Mouse (Mus musculus): ENCODE measurements at regions not wholly inside any gene's neighbourhood (a gene's known extent, or its start where the extent isn't known, plus 50 kb on each side); places are given as distances from the start of the nearest gene placed in this dataset.

DNA sequence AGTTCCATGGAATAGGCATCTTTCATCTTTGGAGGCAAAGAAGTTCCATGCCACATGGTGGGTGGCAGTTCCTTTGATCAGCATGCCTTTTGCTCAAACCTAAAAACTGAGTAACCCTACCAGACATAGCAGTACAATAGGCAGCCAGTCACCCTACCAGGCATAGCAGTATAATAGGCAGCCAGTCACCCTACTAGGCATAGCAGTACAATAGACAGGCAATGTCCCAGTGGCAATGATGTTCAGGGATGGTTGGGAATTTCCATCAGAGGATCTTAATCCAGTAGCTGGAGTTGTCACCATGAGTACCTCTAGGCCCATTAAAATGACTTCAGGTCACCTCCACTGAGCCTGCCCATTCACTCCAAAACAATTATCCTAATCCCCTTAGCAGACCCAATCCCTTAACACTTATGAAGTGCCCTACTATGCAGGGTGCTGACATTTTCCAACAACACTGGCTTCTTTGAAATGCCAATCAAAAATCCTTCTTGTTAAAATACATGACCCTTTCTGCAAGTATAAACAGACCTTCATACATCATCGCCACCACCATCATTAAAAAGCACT is 523.5 kb upstream of the Mpdz start:
- no peak for DNase-seq

DNA sequence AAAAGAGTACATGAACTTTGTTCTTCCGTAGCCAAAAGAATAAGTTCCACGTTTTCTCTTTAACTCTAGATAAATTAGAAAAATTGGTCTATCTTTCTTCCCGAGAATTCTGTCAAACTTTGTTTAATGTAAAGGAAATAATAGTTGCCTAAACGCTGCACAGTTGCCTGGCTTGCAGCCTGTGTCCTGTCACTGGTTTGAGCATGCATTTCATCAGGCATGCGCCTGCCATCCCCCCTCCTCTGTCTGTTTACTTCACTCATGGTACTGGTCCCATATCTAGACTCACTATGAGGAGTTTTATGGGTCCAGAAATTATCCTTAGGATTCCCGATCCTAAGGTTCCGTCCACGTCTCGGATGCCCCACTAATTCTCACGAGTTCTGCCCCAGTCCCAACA is 520.5 kb upstream of the Mpdz start:
- DNase-seq = no peak

DNA sequence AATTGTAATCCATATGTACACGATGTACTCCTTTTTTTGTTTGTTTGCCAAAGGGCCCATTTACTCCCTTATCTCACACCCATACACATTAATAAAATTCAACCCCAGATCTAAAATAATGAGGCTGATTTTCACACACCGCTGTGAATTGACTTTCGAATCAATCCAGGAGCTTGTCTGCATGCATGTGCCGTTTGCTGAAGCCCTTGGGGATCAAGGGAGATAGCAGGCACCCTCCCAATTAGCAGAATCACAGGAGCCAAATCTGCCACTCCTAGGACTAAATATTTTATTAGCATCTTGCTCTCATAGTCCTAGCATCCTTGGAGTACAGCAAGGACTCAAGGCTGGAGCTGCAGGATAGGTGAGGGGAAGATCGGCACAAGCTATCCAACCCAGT is 520.0 kb upstream of the Mpdz start:
- DNase-seq = no peak

DNA sequence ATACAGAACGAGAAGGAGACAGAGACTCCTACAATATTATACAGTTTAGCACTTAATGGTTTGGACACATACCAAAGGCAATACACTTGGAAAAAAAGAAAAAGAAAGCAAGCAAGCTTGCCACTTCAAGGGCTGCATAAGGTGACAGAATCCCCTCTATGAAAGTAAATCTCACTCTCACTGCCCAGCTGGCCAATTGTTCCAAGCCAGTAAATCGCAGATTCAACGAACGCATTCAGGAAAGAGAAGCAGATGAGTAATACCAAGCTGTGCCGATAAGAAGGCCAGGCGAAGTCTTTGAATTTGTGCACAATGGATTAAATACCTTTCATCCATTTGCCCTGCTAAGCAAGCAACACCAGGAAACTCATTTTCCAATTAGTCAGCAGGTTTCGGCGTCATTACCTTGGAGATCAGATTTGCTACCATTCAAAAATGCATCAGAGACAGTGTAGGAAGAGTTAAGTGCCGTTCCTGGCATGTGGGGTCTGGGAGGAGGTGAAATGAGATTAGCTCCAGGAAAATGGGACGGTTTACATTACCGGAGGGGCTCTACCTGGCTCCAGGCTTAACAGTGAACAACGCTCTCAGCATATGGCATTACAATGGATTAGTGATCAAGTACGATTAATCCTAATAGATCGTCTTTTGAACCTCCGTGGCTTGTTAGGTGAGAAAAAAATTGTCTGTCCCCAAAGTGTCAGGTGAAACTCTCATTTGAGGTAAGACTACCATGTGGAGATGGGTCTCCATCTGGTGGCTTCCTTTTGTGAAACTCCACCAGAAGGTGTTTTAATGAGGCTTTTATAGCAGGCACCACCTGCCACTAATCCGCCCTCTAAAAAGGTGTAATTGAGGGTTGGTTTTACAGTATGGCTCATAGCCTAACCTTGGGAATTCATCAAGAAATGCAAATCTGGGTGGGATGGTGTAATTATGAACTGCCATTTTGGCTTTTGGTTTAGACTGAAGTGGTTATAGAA is 518.2 kb upstream of the Mpdz start:
- DNase-seq = no peak

DNA sequence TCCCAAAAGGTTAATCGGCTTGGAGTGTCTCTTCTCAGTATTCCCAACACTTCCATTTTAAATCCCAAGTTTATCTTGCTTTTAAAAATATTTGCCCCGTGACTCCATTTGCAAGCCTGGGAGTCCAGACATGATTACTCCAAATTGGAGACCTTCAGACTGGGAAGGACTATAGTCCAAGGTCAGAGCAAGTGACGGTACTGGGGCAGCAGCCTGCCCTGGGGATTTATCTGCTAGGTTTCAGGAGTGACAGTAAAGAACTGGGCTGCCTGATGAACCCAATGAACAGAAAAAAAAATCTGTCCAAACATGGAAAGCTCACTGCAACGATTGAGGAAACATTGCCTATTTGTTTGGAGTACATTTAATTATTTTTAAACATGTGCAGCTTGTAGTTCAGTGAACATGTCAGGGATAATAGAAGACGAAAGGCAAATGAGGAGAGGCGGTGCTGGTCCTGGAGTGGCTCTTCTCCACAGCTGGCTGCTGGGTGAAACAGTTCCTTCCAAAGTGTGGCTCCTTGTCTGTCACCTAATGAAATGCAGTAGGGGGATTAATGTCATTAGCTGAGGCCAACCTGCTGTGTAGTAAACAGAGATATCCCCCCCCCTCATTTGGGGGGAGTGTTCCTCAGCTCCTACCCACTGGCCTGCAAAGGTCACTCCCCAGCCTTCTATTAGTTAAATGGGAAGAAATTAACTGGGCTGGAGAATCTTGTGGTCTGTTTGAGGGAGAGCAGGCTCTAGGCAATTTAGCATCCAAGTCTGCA is 514.5 kb upstream of the Mpdz start:
- DNase-seq = no peak

DNA sequence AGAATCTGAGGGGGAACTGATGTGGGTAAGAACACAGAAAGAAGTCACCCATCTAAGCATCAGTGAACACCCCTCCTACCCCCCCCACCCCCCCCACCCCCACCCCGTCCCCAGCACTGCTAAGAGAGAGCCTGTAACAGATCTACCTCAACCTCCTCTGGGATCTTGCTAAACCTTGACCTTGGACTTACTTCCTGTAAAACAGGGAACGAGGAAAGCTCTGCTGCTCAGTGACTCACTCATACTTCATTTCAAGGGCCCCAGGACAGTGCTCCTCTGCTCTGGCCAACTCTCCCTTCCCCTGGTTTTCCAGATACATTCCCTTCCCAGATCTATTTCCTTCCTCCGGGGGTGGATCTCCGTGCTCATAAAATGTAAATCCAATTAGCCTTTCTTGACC is 510.4 kb upstream of the Mpdz start:
- peak; percentile 19 for DNase-seq

DNA sequence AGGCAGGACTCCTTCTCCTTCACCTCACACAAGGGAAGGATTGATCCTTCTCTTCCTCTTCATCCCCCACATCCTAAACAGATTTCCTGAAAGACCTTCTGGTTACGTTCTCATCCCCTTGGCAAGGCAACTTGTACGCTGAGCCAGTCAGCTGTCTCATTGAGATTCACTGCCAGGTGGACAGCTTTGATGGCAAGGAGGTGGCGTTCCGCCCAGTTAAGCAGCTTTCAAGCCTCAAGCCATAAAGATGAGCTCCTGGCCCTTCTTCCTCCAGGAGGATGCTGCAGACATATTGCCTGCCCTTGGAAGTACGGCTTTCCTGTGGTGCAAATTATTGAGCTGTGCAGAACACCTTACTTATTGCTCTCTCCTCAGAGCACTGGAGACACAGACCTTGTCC is 494.8 kb upstream of the Mpdz start:
- no peak for DNase-seq

DNA sequence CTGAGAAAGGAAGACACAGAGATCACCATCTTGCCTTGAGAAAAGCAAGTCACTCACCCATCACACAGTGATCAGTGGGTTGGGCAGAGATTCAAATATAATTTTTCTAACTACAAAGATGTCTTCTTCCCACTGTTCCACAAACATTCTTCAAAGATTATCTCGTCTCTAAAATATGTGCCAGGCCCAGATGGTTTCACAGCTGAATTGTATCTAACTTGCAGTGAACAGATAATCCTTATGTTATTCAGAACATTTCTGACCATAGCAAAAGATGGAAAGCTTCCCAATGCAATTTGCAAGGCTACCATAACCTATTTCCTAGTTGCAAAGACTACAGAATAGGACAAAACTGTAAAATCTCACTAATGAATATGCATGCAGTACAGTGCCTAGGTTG is 488.3 kb upstream of the Mpdz start:
- DNase-seq = no peak

DNA sequence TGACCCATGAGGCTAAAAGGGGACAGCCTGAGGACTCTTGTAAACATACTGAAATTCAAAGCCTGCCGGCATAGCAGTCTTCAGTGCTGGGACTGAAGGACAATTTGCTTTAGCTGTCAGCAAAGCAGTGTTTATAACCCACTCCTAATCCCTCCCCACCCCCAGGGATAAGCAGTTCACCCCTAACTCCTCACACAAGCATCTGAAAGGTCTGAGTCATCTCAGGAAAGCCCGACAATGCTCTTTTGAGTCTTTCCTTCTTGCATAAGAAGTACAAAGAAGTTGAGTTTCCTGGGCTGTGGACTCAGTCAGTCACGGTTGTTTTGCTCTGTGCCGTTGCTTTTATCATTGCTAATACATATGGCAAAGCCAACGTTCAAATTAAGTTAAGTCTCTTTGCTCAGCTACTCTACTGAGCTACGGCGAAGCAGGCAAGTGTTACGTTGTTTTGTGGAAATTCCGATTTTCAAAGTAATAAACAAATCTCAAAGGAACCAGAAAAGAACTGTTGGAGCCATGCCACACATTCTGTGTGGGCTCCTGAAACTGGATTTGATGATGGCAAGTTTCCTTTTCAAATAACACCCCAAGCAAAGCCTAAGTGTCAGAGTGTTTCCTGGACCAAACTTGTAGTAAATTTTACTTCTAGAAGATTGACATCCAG is 486.1 kb upstream of the Mpdz start:
- no peak for DNase-seq

DNA sequence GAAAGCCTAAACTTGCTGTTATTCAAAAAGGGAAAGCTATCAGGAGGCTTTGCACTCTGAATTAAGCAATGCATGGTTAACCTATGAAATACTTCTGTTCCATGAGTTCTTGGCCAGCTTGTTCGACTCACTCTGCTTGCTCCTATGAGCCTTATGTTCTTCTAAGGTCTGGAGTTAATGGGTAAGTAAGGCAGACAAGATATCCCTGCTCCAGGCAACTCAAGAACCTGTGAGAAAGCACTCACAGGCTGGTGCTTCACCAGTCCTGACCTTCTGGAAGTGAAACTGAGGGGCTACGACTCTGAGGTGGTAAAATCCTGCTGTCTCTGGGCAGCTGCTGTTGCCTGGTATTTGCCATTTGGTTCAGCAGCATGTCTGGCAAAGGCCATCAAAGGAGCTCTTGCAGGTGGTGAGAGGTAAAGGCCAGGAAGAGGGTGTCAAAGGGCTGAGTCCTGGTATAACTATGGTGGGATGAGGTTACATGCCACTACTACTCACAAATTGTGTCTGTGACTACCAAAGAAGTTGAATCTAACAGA is 484.6 kb upstream of the Mpdz start:
- no peak for DNase-seq

DNA sequence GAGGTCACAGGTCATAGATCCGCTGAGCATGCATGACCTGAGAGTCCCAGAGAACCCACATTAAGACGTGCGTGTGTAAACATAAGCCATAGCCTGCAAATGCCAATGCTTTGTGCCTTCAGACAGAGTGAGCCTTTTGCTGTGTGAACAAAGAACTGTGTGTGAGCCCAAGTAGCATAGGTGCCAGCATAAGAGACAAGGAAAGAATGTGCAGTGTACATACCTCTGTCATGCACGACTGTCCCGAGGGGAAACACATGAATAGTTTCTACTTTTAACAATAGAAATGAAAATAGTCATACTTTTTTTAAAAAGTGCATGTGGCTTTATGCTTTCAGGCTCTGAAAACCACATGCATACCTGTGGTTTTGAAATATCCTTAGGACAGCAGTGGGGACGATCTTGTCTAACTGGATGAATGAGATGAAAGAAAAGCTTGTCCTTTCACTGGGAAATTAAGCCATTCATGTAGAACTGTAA is 484.1 kb upstream of the Mpdz start:
- DNase-seq = no peak

DNA sequence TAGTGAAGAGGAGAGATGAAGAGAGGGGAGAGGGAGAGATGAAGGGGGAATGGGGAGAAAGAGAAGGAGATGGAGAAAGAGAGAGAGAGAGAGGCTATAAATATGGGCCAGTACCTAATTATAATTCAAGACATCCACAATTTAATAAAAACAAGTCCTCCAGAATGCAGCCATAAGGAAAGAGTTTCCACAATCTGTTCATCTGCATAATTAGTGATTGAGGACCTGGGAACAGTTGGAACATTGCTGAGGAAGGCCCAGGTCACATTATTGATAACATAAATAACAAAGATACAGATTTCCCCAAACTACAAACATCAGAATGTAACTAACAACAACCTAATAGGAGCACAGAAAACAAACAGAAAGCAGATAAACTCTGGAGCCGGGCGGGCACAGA is 483.0 kb upstream of the Mpdz start:
- DNase-seq = no peak

DNA sequence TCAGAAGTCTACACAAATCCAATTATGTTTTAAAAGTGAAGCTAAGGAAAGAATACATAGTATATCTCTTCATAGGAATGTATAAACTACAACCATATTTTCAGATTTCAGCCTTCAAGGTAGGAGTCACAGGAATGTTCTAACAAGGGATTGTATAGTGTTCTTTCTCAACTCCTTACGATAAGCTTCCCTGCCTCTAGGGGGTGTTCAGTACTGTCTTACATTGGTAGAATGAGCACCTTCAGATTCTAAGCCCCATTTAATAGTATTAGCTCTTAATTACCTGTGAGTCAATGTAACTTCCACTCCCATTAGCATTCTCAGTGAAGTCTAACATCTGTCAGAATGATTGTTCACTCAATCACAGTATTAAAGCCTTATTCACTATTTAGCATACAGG is 481.5 kb upstream of the Mpdz start:
- DNase-seq = no peak

DNA sequence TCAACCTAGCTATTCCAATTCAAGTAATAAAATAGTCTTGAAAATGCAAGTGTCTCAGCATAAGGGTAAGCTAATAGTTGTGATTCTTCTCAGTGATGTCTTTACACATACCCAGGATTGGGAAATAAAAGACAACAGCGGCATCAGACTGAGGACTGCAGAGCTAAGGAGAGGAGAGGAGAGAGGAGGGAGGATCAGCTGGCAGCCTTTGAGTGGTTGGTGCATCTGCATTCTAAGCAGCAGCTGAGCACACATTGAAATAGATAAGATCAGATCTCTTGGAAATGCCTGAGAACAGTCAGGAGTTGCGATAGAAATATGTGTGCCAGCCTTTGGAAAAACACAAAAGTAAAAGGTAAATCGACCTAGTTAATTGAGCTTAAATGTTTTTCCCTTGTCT is 480.3 kb upstream of the Mpdz start:
- DNase-seq = no peak

DNA sequence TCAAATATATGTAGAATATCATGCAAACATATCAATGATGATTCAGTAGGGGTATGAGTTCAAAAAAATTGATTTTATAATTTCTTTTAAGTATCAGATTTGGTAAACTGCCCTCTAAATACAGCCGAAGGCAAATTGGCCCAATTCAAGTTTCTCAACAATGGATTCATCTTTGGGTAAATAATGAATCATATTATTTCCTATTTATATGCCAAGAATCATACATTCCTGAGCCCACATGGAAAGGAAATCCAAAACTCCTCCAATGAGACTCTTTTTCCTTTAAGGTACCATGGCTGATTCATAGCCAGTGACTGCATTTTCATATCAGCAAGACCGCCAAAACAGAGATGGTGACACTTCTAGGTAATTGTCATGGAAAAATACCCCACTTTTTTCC is 472.4 kb upstream of the Mpdz start:
- no peak for DNase-seq

DNA sequence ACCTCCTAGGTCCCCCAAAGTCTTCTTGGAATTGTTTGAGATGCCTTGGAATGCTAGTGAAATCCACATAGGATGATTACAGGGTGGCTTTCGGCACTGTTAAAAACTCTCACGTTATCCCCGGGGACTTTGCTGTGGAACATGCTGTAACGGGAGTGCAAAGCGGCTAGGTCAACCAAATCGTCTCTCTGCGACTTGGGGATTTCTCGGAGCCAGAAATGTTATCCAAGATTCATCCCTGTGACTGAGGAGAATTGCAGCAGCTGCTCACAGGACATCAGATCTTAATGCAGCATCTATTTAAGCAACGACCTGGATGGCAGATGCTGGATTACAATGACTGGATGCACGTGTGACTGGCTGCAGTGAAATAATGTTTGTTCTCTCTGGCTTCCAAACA is 470.7 kb upstream of the Mpdz start:
- DNase-seq = peak; percentile 63

DNA sequence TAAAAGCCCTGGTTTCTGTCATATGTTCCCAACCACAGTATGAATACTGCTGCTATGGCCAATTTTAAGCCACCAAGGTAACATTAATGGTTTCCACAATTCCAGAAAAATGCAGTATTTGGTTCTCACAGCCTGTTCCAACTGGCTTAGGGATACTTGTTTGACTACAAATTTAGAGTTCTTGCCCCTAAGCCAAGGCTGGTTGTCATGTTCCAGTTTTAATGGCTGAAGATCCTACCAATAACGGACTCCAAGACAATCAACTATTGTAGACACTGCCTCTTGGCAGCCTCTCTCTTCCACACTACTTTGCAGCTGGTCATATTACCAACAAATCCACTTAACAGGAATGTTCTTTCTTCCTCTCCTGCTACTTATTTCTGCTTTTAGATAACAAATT is 470.0 kb upstream of the Mpdz start:
- DNase-seq = no peak

DNA sequence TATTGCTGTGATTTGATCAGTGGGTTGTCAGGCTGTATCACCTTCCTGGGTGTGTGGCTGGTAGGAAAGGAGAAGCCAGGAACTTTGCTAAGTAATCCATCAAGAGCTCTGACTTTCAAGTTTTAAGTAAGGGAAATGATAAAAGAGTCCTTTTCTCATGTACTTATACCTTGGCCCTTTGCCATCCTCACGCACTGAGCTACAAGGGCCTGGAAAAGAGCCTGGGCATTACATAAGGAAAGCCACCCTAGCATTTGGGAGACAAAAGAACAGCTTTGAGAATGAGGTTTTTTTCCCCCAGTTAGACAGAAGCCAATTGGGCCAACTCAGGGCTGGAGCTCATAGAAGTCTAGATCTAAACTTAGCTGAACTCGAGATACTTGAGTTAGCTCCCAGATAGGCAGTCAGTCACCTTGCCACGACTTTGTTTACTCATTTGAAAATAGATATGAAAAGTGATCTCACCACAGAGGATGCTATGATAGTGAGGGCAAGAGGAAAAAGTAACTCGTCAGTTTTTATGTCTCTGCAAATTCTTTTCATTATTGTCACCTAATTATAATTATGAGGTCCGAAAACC is 457.4 kb upstream of the Mpdz start:
- DNase-seq = peak; percentile 35

DNA sequence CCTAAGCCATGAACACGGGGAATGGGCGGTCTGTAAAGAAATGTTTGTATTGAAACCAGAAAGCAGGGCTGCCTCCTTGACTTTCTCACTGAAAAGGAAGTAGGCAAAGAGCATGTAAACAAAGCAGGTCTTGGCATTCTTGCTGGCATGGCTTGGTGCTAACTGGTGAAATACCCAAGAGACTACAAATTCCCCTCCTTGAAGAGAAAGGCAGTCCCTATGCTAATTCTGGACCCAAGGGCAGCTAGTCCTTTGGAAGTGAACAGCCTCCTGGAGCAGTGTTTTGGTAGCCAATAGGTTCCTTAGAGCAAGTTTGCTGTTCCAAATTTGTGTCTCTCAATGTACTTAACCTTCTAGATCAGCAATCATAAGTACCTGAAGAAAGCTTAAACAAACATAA is 456.0 kb upstream of the Mpdz start:
- peak; percentile 37 for DNase-seq

DNA sequence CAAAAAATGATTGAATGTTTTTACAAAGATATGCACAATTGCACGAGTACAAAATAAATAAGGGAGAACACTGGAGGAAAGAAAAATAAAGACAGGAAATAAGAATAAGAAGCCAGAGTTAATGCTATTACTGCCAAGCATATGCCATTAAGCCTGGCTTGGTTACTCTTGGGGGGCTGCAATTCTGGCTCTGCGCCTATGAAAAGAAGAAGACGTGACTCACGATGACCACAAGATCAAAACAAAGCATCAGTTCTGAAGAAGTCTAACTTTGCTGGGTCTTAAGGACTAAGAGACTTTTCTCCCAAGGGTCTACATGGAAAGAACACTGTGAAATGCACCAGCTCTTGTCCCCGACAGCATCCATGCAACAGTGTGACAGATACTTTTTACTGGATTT is 454.8 kb upstream of the Mpdz start:
- DNase-seq = no peak

DNA sequence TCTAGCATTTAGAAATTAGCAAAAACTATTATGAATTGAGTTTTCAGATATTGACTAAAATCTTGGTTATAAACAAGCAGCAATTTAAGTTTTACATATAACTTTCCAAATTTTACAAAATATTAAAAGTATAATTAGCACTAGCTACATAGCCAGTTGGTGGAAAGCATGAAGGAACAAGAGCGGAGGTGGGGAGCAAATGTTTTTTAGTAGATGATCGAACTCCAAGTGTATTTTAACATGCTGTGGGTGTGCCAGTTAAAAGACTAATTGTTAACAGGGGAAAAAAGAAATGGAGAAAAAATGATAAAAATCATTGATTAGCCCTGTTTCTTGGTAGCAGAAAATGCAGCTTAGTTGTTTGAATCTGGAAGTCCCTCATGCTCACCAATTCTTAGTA is 426.3 kb upstream of the Mpdz start:
- DNase-seq = no peak

All from adrenal gland, postnatal 10 days (tissue).